Mouse (Mus musculus): ENCODE data around the gene Gm27021. TPM values are rescaled to one million over a fixed set of nuclear protein-coding genes. Genes with fewer than 3 reads are reported as not detected.

Gm27021 gene
- polyA plus RNA-seq, 1 experiment from 2014 or later: 2.7 TPM

GRCm38 (mm10) chr8:120598579-120598978 is 69.3 kb downstream of the Gm27021 start:
- peak overlapping the region; percentile 18; the same call in 1 of the 2 replicates for H3K27ac ChIP-seq
- H3K9ac ChIP-seq (replicated peaks): peak overlapping the region; percentile 19; the same call in 1 of the 2 replicates

GRCm38 (mm10) chr8:120595963-120596362 is 71.9 kb downstream of the Gm27021 start:
- 14% methylated on average over 5 of the region's 5 CpGs for WGBS
- no peak overlapping the region for H3K4me2 ChIP-seq
- H3K4me3 ChIP-seq (replicated peaks): no peak overlapping the region
- ATAC-seq (ENCODE audit: insufficient number of reproducible peaks, insufficient read depth, low FRiP score, low TSS enrichment, low read depth): no peak; the same call in 1 of the 2 replicates
- H3K27ac ChIP-seq: no peak overlapping the region
- peaks cover 9% of the 10 kb centered on the region for H3K4me1 ChIP-seq (replicated peaks)
- H3K9me3 ChIP-seq: no peaks in the 10 kb centered on the region
- no peaks in the 10 kb centered on the region for H3K36me3 ChIP-seq
- no peak overlapping the region for H3K9ac ChIP-seq (replicated peaks)
- peaks cover 8% of the 10 kb centered on the region; the same call in 1 of the 2 replicates for H3K27me3 ChIP-seq

More at GRCm38 (mm10) chr8:120598579-120598978, 69.3 kb downstream of the Gm27021 start:
- WGBS: 23% methylated on average over 24 of the region's 24 CpGs
- Histone ChIP-seq H3K4me3 (replicated peaks) (peak overlapping the region; percentile 14; the same call in 1 of the 2 replicates), H3K27me3 (peaks cover 8% of the 10 kb centered on the region; the same call in 1 of the 2 replicates), H3K36me3 (no peaks in the 10 kb centered on the region), H3K4me1 (replicated peaks) (peaks cover 18% of the 10 kb centered on the region), H3K9me3 (peaks cover 5% of the 10 kb centered on the region; the same call in 1 of the 2 replicates), H3K4me2 (peak overlapping the region; percentile 47)
- no peak for ATAC-seq (ENCODE audit: insufficient number of reproducible peaks, insufficient read depth, low FRiP score, low TSS enrichment, low read depth)

GRCm38 (mm10) chr8:120594571-120594970 is 73.3 kb downstream of the Gm27021 start:
- no peak for ATAC-seq (ENCODE audit: insufficient number of reproducible peaks, insufficient read depth, low FRiP score, low TSS enrichment, low read depth)
- WGBS: 89% methylated on average over 5 of the region's 5 CpGs

GRCm38 (mm10) chr8:120591587-120592292 is 76.1 kb downstream of the Gm27021 start:
- Histone ChIP-seq H3K4me3 (replicated peaks) (no peak overlapping the region), H3K4me1 (replicated peaks) (peaks cover 18% of the 10 kb centered on the region; the same call in 1 of the 2 replicates), H3K9ac (replicated peaks) (no peak overlapping the region; the same call in 1 of the 2 replicates), H3K4me2 (no peak overlapping the region), H3K9me3 (no peaks in the 10 kb centered on the region), H3K27me3 (no peaks in the 10 kb centered on the region), H3K27ac (no peak overlapping the region), H3K36me3 (peaks cover 6% of the 10 kb centered on the region; the same call in 1 of the 2 replicates)
- ATAC-seq (ENCODE audit: insufficient number of reproducible peaks, insufficient read depth, low FRiP score, low TSS enrichment, low read depth): no peak
- WGBS: 81% methylated on average over 10 of the region's 10 CpGs

More at GRCm38 (mm10) chr8:120594571-120594970, 73.3 kb downstream of the Gm27021 start:
- Histone ChIP-seq H3K27ac (no peak overlapping the region), H3K4me1 (replicated peaks) (peaks cover 15% of the 10 kb centered on the region), H3K4me3 (replicated peaks) (no peak overlapping the region), H3K36me3 (no peaks in the 10 kb centered on the region), H3K9ac (replicated peaks) (no peak overlapping the region), H3K4me2 (no peak overlapping the region), H3K9me3 (no peaks in the 10 kb centered on the region), H3K27me3 (peaks cover 8% of the 10 kb centered on the region; the same call in 1 of the 2 replicates)

GRCm38 (mm10) chr8:120589921-120590320 is 78.0 kb downstream of the Gm27021 start:
- H3K9ac ChIP-seq (replicated peaks): peak overlapping the region; percentile 52
- peak overlapping the region; percentile 60 for H3K4me2 ChIP-seq
- 0 out of 2 replicates have a peak overlapping the region, but pooled peaks have one; percentile 18 for H3K27ac ChIP-seq
- 55% methylated on average over 2 of the region's 2 CpGs for WGBS
- H3K27me3 ChIP-seq: no peaks in the 10 kb centered on the region
- H3K9me3 ChIP-seq: no peaks in the 10 kb centered on the region
- ATAC-seq (ENCODE audit: insufficient number of reproducible peaks, insufficient read depth, low FRiP score, low TSS enrichment, low read depth): no peak
- peak overlapping the region; percentile 83 for H3K4me3 ChIP-seq (replicated peaks)
- peaks cover 18% of the 10 kb centered on the region; the same call in 1 of the 2 replicates for H3K4me1 ChIP-seq (replicated peaks)
- H3K36me3 ChIP-seq: peaks cover 22% of the 10 kb centered on the region

- under 1% methylated on average over 67 of the region's 67 CpGs for WGBS
Measured at GRCm38 (mm10) chr8:120588908-120589771, 78.7 kb downstream of the Gm27021 start, which contains the start of gene Gins2. Gene Gins2 (minus strand): TSS chr8:120589304.

GRCm38 (mm10) chr8:120585521-120585920 is 82.4 kb downstream of the Gm27021 start:
- no peaks in the 10 kb centered on the region for H3K27me3 ChIP-seq
- H3K9me3 ChIP-seq: no peaks in the 10 kb centered on the region
- peaks cover 18% of the 10 kb centered on the region; the same call in 1 of the 2 replicates for H3K4me1 ChIP-seq (replicated peaks)
- H3K4me2 ChIP-seq: no peak overlapping the region
- 92% methylated on average over 10 of the region's 10 CpGs for WGBS
- H3K4me3 ChIP-seq (replicated peaks): no peak overlapping the region
- no peak for ATAC-seq (ENCODE audit: insufficient number of reproducible peaks, insufficient read depth, low FRiP score, low TSS enrichment, low read depth)
- no peak overlapping the region for H3K9ac ChIP-seq (replicated peaks)
- H3K27ac ChIP-seq: no peak overlapping the region
- H3K36me3 ChIP-seq: peaks cover 59% of the 10 kb centered on the region

More at GRCm38 (mm10) chr8:120588908-120589771, 78.7 kb downstream of the Gm27021 start, which contains the start of gene Gins2:
- H3K36me3 ChIP-seq: peaks cover 29% of the 10 kb centered on the region
- H3K9ac ChIP-seq (replicated peaks): peak within 1 kb of the TSS; percentile 81
- H3K27ac ChIP-seq: peak within 1 kb of the TSS; percentile 85
- peak within 1 kb of the TSS; percentile 90 for H3K4me2 ChIP-seq
- H3K9me3 ChIP-seq: no peaks in the 10 kb centered on the region
- peaks cover 18% of the 10 kb centered on the region; the same call in 1 of the 2 replicates for H3K4me1 ChIP-seq (replicated peaks)
- ATAC-seq (ENCODE audit: insufficient number of reproducible peaks, insufficient read depth, low FRiP score, low TSS enrichment, low read depth): peak; percentile 99
- peak within 1 kb of the TSS; percentile 83 for H3K4me3 ChIP-seq (replicated peaks)
- no peaks in the 10 kb centered on the region for H3K27me3 ChIP-seq

GRCm38 (mm10) chr8:120581811-120582210 is 86.1 kb downstream of the Gm27021 start:
- ATAC-seq (ENCODE audit: insufficient number of reproducible peaks, insufficient read depth, low FRiP score, low TSS enrichment, low read depth): no peak
- Histone ChIP-seq H3K9me3 (no peaks in the 10 kb centered on the region), H3K27ac (no peak overlapping the region), H3K27me3 (no peaks in the 10 kb centered on the region), H3K4me1 (replicated peaks) (no peaks in the 10 kb centered on the region), H3K4me2 (no peak overlapping the region), H3K36me3 (peaks cover 90% of the 10 kb centered on the region), H3K4me3 (replicated peaks) (no peak overlapping the region), H3K9ac (replicated peaks) (no peak overlapping the region)
- 91% methylated on average over 8 of the region's 8 CpGs for WGBS

GRCm38 (mm10) chr8:120581329-120581728 is 86.5 kb downstream of the Gm27021 start:
- Histone ChIP-seq H3K4me1 (replicated peaks) (no peaks in the 10 kb centered on the region), H3K4me2 (no peak overlapping the region), H3K9ac (replicated peaks) (no peak overlapping the region), H3K36me3 (peaks cover 91% of the 10 kb centered on the region), H3K4me3 (replicated peaks) (no peak overlapping the region), H3K27ac (no peak overlapping the region), H3K27me3 (no peaks in the 10 kb centered on the region), H3K9me3 (no peaks in the 10 kb centered on the region)
- 88% methylated on average over 12 of the region's 12 CpGs for WGBS
- no peak for ATAC-seq (ENCODE audit: insufficient number of reproducible peaks, insufficient read depth, low FRiP score, low TSS enrichment, low read depth)

- Histone ChIP-seq H3K4me2 (no peak overlapping the region), H3K27ac (no peak overlapping the region), H3K9me3 (no peaks in the 10 kb centered on the region), H3K27me3 (no peaks in the 10 kb centered on the region), H3K4me3 (replicated peaks) (no peak overlapping the region), H3K36me3 (peaks cover 93% of the 10 kb centered on the region), H3K4me1 (replicated peaks) (0 out of 2 replicates have a peak, but pooled peaks cover 3% of the 10 kb centered on the region), H3K9ac (replicated peaks) (no peak overlapping the region)
- 90% methylated on average over 8 of the region's 8 CpGs for WGBS
- ATAC-seq (ENCODE audit: insufficient number of reproducible peaks, insufficient read depth, low FRiP score, low TSS enrichment, low read depth): no peak
Measured at GRCm38 (mm10) chr8:120580336-120581000, 87.4 kb downstream of the Gm27021 start.
